14 mouse cellular contexts compared by ENCODE assay signal in genomic region chr9:95322893-95323292, GRCm38 (mm10).
A peak's percentile ranks its signal among the peaks of the same experiment; 100 is the strongest.
DNase-seq lines count a peak whose midpoint lies in the region; ATAC-seq and TF ChIP-seq lines count a peak whose summit lies in the region.
"Had no signal": no experiment of that assay in that cellular context is flagged by ENCODE, and none has a peak within 500 bp of the region (broad histone marks: within the 10 kb centered on the region; RNA-seq: fewer than 3 reads in every experiment).

No protein-coding gene starts in this region.

- H3K9me3 ChIP-seq in hindbrain, embryonic 16.5 days (ENCODE audit: control insufficient read depth, low read length): no peaks in the 10 kb centered on the region
- H3K9me3 ChIP-seq in intestine, postnatal 0 days (ENCODE audit: control insufficient read depth): no peaks in the 10 kb centered on the region
- H3K9me3 ChIP-seq: limb, embryonic 13.5 days had no signal

- H3K4me1 ChIP-seq in hindbrain, embryonic 16.5 days (ENCODE audit: control insufficient read depth, insufficient read depth, low read depth, low read length): no peaks in the 10 kb centered on the region
- H3K4me1 ChIP-seq in intestine, postnatal 0 days (replicated peaks; ENCODE audit: control insufficient read depth, insufficient read depth, low read length): no peaks in the 10 kb centered on the region

- H3K27ac ChIP-seq in hindbrain, embryonic 16.5 days (ENCODE audit: low read depth, low read length): no peak overlapping the region
- H3K27ac ChIP-seq in intestine, postnatal 0 days (ENCODE audit: low read depth, low read length): no peak overlapping the region
- H3K27ac ChIP-seq: limb, embryonic 13.5 days had no signal

- no peak for DNase-seq in frontal cortex, postnatal 10 days (ENCODE audit: low spot score in 2 of 2)
- peak; percentile 16 for DNase-seq in retina, embryonic 14.5 days (ENCODE audit: low spot score)
- no peak for DNase-seq in retina, postnatal 1 day
- peak; percentile 33 for DNase-seq in right cerebral cortex, postnatal 25 days
- DNase-seq in gastrocnemius, adult 8-10 months (ENCODE audit: low spot score in 2 of 2): no peak
- DNase-seq: adrenal gland, postnatal 14 days; cerebellum, adult 11 months; heart, postnatal 10 days; kidney, adult 11 months; lung, adult 18-20 months had no signal

- H3K4me3 ChIP-seq in hindbrain, embryonic 16.5 days (ENCODE audit: low read length): no peak overlapping the region
- no peak overlapping the region for H3K4me3 ChIP-seq in intestine, postnatal 0 days (ENCODE audit: low read depth, low read length)
- H3K4me3 ChIP-seq: limb, embryonic 13.5 days had no signal

- no peak for TF ChIP-seq CTCF in intestine, postnatal 0 days (IDR thresholded peaks at IDR 0.05; ENCODE audit: low read depth)

- 46% methylated on average over 5 of the region's 5 CpGs for WGBS in hindbrain, embryonic 16.5 days
- WGBS in intestine, postnatal 0 days: 71% methylated on average over 5 of the region's 5 CpGs

- peak; percentile 72 for ATAC-seq in frontal cortex, adult (ENCODE audit: low TSS enrichment)
- ATAC-seq in hindbrain, embryonic 16.5 days: peak; percentile 63; the same call in 1 of the 2 replicates
- ATAC-seq in intestine, postnatal 0 days: no peak

- no peak overlapping the region for H3K9ac ChIP-seq in hindbrain, embryonic 16.5 days (ENCODE audit: low read depth, low read length)
- no peak overlapping the region for H3K9ac ChIP-seq in intestine, postnatal 0 days (ENCODE audit: low read depth, low read length)
- H3K9ac ChIP-seq: limb, embryonic 13.5 days had no signal

- no peaks in the 10 kb centered on the region for H3K36me3 ChIP-seq in hindbrain, embryonic 16.5 days (ENCODE audit: control insufficient read depth, insufficient read depth, low read length)
- H3K36me3 ChIP-seq in intestine, postnatal 0 days (ENCODE audit: control insufficient read depth, insufficient read depth): no peaks in the 10 kb centered on the region
- H3K36me3 ChIP-seq: limb, embryonic 13.5 days had no signal

- no peaks in the 10 kb centered on the region for H3K27me3 ChIP-seq in hindbrain, embryonic 16.5 days (replicated peaks; ENCODE audit: control insufficient read depth, insufficient read depth, low read length)
- H3K27me3 ChIP-seq in intestine, postnatal 0 days (replicated peaks; ENCODE audit: control insufficient read depth, insufficient read depth, low read length): no peaks in the 10 kb centered on the region
- H3K27me3 ChIP-seq: limb, embryonic 13.5 days had no signal

- H3K4me2 ChIP-seq in hindbrain, embryonic 16.5 days (ENCODE audit: low read length): no peak overlapping the region
- H3K4me2 ChIP-seq in intestine, postnatal 0 days (replicated peaks; ENCODE audit: low read depth): no peak overlapping the region
- H3K4me2 ChIP-seq: limb, embryonic 13.5 days had no signal

Comparison
In these comparisons a context has a peak if more than half of its experiments do, and no peak if none do; other contexts are left out.
1. DNase-seq: peak in retina, embryonic 14.5 days (single experiment) and right cerebral cortex, postnatal 25 days (single experiment); none in frontal cortex, postnatal 10 days (0 of 2), retina, postnatal 1 day (single experiment) and gastrocnemius, adult 8-10 months (0 of 2).